Mouse (Mus musculus) Patski (cell line): ENCODE results near the gene Camk2b. TPM values are rescaled to one million over a fixed set of nuclear protein-coding genes. Genes with fewer than 3 reads are reported as not detected.
"Not testable (repeated sequence)": the region's sequence is repeated elsewhere in the genome, so short reads cannot be mapped to it uniquely, and the experiment has no call there.

ENCODE experiments used
- ATAC-seq: fragments of 100-300 bp; one replicate; pipeline ENCODE4 v1.8.0; 2021
- CTCF ChIA-PET: fragments of 350-600 bp; sonication (Branson Sonifier 250); formaldehyde crosslinking; loops from one replicate; lab custom pipeline; 2022; ENCODE audit warnings: inconsistent platforms; lab: Charles Lee
- POLR2A ChIA-PET: fragments of 350-600 bp; sonication (Branson Sonifier 250); formaldehyde crosslinking; loops from one replicate; lab custom pipeline; 2022; ENCODE audit warnings: antibody characterized with exemption, inconsistent platforms; lab: Charles Lee
- DNase-seq: peaks from one replicate; pipeline ENCODE4 v3.0.0-alpha.2; 2011; ENCODE audit warnings: low read depth, low spot score
- H3K27me3 ChIP-seq: fragments of 371-371 bp; one replicate; pipeline ENCODE4 v1.5.1; 2021
- CTCF ChIP-seq: fragments of 100-300 bp; IDR thresholded peaks from one replicate; pipeline ENCODE4 v1.5.1; 2021
- in situ Hi-C: fragments of 300-500 bp; cut with MboI; formaldehyde crosslinking; loops from 3 replicates; pipeline ENCODE4 v1.11.1; 2018; ENCODE audit warnings: low pct_unique_long_range_greater_than_20kb, mixed read lengths
- polyA plus RNA-seq: library from polyadenylated mRNA; unstranded; gene quantifications from one replicate; pipeline ENCODE4 v1.2.3, GENCODE M21; 2021

Camk2b gene
- polyA plus RNA-seq, 1 experiment from 2014 or later = 9.6 TPM

- in situ Hi-C loops = no loop called here
- H3K27me3 ChIP-seq = no peaks in the 10 kb centered on the region
- no peak for TF ChIP-seq CTCF
- ChIA-PET POLR2A (interaction anchor here (1.2 to 1.7 kb wide), 2 partner anchors 12 to 15 kb away, joined by 3 to 6 read pairs; no protein-coding TSS in a partner anchor), CTCF (interaction anchor here (0.8 to 1.0 kb wide), 3 partner anchors 10 to 169 kb away, joined by 3 read pairs; no protein-coding TSS in a partner anchor)
- ATAC-seq (no peak), DNase-seq (no peak)
Measured at GRCm38 (mm10) chr11:6016797-6017395, 49.3 kb downstream of the Camk2b start.

- no peak for TF ChIP-seq CTCF
- DNase-seq (no peak), ATAC-seq (no peak)
- in situ Hi-C loops = no loop called here
- no peaks in the 10 kb centered on the region for H3K27me3 ChIP-seq
- POLR2A ChIA-PET = interaction anchor here (1.7 kb wide), 1 partner anchor 15 kb away, joined by 6 read pairs; no protein-coding TSS in a partner anchor
- CTCF ChIA-PET = interaction anchor here (0.8 kb wide), 1 partner anchor 63 kb away, joined by 3 read pairs; no protein-coding TSS in a partner anchor
Measured at GRCm38 (mm10) chr11:6016368-6016767, 49.8 kb downstream of the Camk2b start.

- CTCF ChIA-PET = interaction anchor here (1.0 kb wide), 3 partner anchors 10 to 173 kb away, joined by 3 to 4 read pairs (median 3); no protein-coding TSS in a partner anchor
- in situ Hi-C loops = no loop called here
- TF ChIP-seq CTCF = no peak
- POLR2A ChIA-PET = no interaction called here
- no peaks in the 10 kb centered on the region for H3K27me3 ChIP-seq
- ATAC-seq (no peak), DNase-seq (no peak)
Measured at GRCm38 (mm10) chr11:6015011-6015431, 51.1 kb downstream of the Camk2b start.

- no peak for TF ChIP-seq CTCF
- ATAC-seq (no peak), DNase-seq (no peak)
- POLR2A ChIA-PET = no interaction called here
- CTCF ChIA-PET = no interaction called here
- in situ Hi-C loops = no loop called here
- H3K27me3 ChIP-seq = no peaks in the 10 kb centered on the region
Measured at GRCm38 (mm10) chr11:6013359-6013758, 52.8 kb downstream of the Camk2b start.

GRCm38 (mm10) chr11:6011879-6012278 lies 54.3 kb downstream of the Camk2b start:
- DNase-seq = no peak
- POLR2A ChIA-PET = no interaction called here
- H3K27me3 ChIP-seq = no peaks in the 10 kb centered on the region
- in situ Hi-C loops = no loop called here
- no peak for ATAC-seq
- no peak for TF ChIP-seq CTCF
- CTCF ChIA-PET = no interaction called here

- CTCF ChIA-PET = not testable (repeated sequence)
Measured at GRCm38 (mm10) chr11:6010751-6011482, 55.2 kb downstream of the Camk2b start.

GRCm38 (mm10) chr11:6007779-6008128 lies 58.4 kb downstream of the Camk2b start:
- CTCF ChIA-PET, H3K27me3 ChIP-seq, in situ Hi-C loops, ATAC-seq, POLR2A ChIA-PET, DNase-seq: not testable (repeated sequence)

More at GRCm38 (mm10) chr11:6010751-6011482, 55.2 kb downstream of the Camk2b start:
- in situ Hi-C loops, POLR2A ChIA-PET, DNase-seq, ATAC-seq, H3K27me3 ChIP-seq: not testable (repeated sequence)

- DNase-seq, ATAC-seq, CTCF ChIA-PET, H3K27me3 ChIP-seq, in situ Hi-C loops, POLR2A ChIA-PET: not testable (repeated sequence)
Measured at GRCm38 (mm10) chr11:6007010-6007778, 59.0 kb downstream of the Camk2b start.

- POLR2A ChIA-PET, DNase-seq, H3K27me3 ChIP-seq, in situ Hi-C loops, CTCF ChIA-PET, ATAC-seq: not testable (repeated sequence)
Measured at GRCm38 (mm10) chr11:6006351-6007009, 59.7 kb downstream of the Camk2b start.

- CTCF ChIA-PET = interaction anchor here (1.6 kb wide), 1 partner anchor 16 kb away, joined by 3 read pairs; no protein-coding TSS in a partner anchor
- DNase-seq, in situ Hi-C loops, H3K27me3 ChIP-seq, ATAC-seq: not testable (repeated sequence)
- POLR2A ChIA-PET = interaction anchor here (0.6 to 1.1 kb wide), 2 partner anchors 12 to 24 kb away, joined by 3 to 4 read pairs; no protein-coding TSS in a partner anchor
Measured at GRCm38 (mm10) chr11:6005374-6006043, 60.7 kb downstream of the Camk2b start.
